Mouse (Mus musculus) limb, embryonic 10.5 days (tissue): ENCODE data around the gene Son. TPM values are rescaled to one million over a fixed set of nuclear protein-coding genes. Genes with fewer than 3 reads are reported as not detected.

Experiments used
- DNase-seq: peaks from one replicate; pipeline ENCODE4 v3.0.0-alpha.2; 2017; ENCODE audit warnings: low spot score
- H3K27ac ChIP-seq: fragments of 300-500 bp; sonication (generic); 2 replicates; pipeline ENCODE4 v1.5.1; 2016; ENCODE audit warnings: mild to moderate bottlenecking
- H3K27me3 ChIP-seq: fragments of 300-500 bp; sonication (generic); 2 replicates; pipeline ENCODE4 v1.6.1; 2016; ENCODE audit warnings: low read depth, mild to moderate bottlenecking; ENCODE audit not compliant: poor library complexity, severe bottlenecking
- H3K36me3 ChIP-seq: fragments of 300-500 bp; sonication (generic); 2 replicates; pipeline ENCODE4 v1.6.1; 2016; ENCODE audit warnings: mild to moderate bottlenecking, moderate library complexity
- H3K4me1 ChIP-seq: fragments of 300-500 bp; sonication (generic); 2 replicates; pipeline ENCODE4 v1.6.1; 2016
- H3K4me3 ChIP-seq: fragments of 300-500 bp; sonication (generic); 2 replicates; pipeline ENCODE4 v1.5.1; 2016; ENCODE audit warnings: mild to moderate bottlenecking, moderate library complexity
- H3K9me3 ChIP-seq: fragments of 300-500 bp; sonication (generic); replicated peaks from 2 replicates; pipeline ENCODE4 v1.6.1; 2016; ENCODE audit warnings: mild to moderate bottlenecking
- WGBS: fragments of 180-500 bp; shearing (Covaris S2); methylation state at CpG from one replicate; pipeline ENCODE4 v1.1.7; 2016; 5-methylcytosine and 5-hydroxymethylcytosine counted together
- polyA plus RNA-seq: library from polyadenylated mRNA; unstranded; fragments of >200 nt; fragmentation: Nextera tagmentation; extraction: Ambion mirVana; gene quantifications from 2 replicates; pipeline ENCODE4 v1.2.1, GENCODE M21; 2016

Gene Son
- polyA plus RNA-seq, 1 experiment from 2014 or later = 122 TPM

DNA sequence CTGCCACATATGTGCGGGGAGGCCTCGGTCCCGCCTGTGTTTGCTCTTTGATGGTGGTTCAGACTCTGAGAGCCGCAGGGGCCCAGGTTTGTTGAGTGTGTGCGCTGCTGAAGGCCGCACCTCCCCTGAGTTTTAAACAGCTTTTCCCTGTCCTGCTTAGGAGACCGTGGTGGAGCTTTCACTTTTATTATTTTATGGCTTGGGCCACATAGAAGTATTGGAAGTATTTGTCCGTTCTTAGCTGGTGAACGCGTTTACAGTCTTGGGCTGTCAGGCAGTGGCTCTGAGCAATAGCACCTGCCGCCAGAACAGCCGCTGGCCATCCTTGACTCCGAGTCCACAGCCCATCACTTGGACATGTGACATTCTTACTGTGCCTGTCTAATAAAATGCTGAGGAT lies 54.6 kb downstream of the Son start:
- Histone ChIP-seq H3K27ac (no peak overlapping the region), H3K27me3 (no peaks in the 10 kb centered on the region), H3K36me3 (peaks cover 74% of the 10 kb centered on the region), H3K4me1 (peaks cover 8% of the 10 kb centered on the region; the same call in 1 of the 2 replicates), H3K9me3 (no peaks in the 10 kb centered on the region), H3K4me3 (no peak overlapping the region)
- no peak for DNase-seq
- WGBS = 73% methylated on average over 13 of the region's 13 CpGs

DNA sequence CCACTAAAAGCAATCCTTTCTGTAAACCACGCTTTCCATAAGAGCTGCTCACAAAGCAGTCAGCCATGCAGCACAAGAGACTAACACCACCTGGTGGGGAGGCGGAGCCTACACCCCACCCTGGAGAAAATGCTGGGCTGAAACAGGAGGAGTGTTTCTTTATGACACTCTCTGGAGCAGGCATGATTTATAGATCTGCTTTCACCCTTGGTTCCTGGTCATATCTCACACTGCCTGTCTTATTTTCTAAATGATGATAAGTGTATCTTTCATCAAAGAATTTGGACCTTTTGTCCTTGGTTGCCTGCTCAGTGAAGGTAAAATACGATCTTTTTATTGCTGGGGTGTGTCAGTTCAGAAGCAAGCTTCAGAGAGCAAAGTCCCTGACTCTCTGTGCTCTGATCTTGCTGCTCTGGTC lies 55.5 kb downstream of the Son start:
- H3K27me3 ChIP-seq = no peaks in the 10 kb centered on the region
- H3K27ac ChIP-seq = no peak overlapping the region
- peaks cover 74% of the 10 kb centered on the region for H3K36me3 ChIP-seq
- DNase-seq = no peak
- 64% methylated on average over 3 of the region's 3 CpGs for WGBS
- H3K4me1 ChIP-seq = peaks cover 8% of the 10 kb centered on the region; the same call in 1 of the 2 replicates
- H3K9me3 ChIP-seq = no peaks in the 10 kb centered on the region
- H3K4me3 ChIP-seq = no peak overlapping the region

DNA sequence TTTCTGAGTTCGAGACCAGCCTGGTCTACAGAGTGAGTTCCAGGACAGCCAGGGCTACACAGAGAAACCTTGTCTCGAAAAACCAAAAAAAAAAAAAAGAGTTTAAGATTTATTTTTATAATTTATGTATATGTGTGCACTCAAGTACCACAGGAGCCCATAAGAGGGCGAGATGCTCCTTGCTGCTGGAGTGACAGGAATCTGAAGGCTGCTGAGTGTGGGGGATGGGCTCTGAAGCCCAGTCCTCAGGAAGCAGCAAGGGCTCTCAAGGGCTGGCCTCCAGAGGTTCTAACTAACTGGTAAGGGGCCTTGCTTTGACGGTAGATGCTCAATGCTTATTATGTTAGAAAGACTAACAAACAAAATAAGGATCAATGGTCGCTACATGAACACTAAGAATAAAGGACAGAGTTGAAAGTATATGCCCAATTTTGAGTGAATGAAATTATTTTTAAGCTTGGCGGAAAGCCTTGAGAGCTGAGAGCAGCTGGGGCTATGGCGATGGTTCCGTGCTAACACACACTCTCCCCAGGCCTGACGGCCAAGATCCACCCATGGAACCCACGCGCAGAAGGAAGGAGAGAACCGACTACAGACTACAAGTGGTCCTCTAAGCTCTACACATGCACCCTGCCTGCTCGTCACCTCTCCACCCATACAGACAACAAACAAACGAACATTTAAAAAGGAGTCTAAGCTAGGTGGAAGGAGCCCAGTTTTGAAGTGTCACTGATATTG lies 57.5 kb downstream of the Son start:
- H3K4me3 ChIP-seq = no peak overlapping the region
- H3K27ac ChIP-seq = no peak overlapping the region
- H3K9me3 ChIP-seq = no peaks in the 10 kb centered on the region
- no peak for DNase-seq
- H3K36me3 ChIP-seq = peaks cover 71% of the 10 kb centered on the region
- no peaks in the 10 kb centered on the region for H3K27me3 ChIP-seq
- 85% methylated on average over 14 of the region's 14 CpGs for WGBS
- peaks cover 8% of the 10 kb centered on the region; the same call in 1 of the 2 replicates for H3K4me1 ChIP-seq

DNA sequence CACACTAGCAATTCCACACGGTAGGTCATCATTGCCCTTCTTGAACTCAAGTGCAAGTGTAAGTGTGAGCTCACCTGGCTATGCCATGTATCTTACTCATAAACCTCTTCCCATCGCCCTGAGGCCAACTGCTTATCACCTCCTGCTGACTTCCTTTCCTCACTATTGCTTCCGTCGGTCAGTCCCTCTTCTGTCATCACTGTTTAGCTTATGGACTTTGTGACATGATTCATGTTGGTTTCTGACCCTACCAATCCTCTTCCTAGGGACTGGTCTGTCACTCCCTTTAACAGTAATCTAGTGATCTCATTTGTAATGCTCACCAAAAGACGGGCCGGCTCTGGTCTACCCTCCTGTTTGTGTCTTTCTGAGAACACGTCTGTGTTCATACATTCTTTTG lies 62.9 kb downstream of the Son start:
- H3K27me3 ChIP-seq = no peaks in the 10 kb centered on the region
- 90% methylated on average over 7 of the region's 7 CpGs for WGBS
- no peak overlapping the region for H3K27ac ChIP-seq
- DNase-seq = no peak
- H3K4me1 ChIP-seq = peaks cover 1% of the 10 kb centered on the region; the same call in 1 of the 2 replicates
- H3K36me3 ChIP-seq = peaks cover 70% of the 10 kb centered on the region
- H3K9me3 ChIP-seq = no peaks in the 10 kb centered on the region
- no peak overlapping the region for H3K4me3 ChIP-seq

DNA sequence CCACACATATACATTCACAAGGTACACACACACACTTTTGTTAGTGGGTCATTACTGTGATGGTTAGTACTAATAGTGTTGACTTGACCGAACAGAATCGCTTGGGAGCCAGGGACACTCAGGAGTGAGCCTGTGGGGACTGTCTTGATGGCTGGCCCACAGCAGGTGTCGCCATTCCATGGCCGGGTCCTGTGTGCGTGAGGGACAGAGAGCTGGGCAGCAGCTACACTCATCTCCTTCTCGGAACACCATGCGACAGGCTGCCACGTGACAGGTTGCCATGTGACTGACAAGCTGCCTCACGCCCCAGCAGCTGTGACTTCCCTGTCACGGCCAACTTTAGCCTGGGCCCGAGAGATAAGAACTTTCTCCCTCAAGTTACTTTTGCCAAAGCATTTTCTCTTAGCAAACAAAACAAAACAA lies 69.6 kb downstream of the Son start:
- Histone ChIP-seq H3K36me3 (peaks cover 76% of the 10 kb centered on the region), H3K9me3 (no peaks in the 10 kb centered on the region), H3K4me3 (no peak overlapping the region), H3K27ac (no peak overlapping the region), H3K4me1 (no peaks in the 10 kb centered on the region), H3K27me3 (no peaks in the 10 kb centered on the region)
- DNase-seq = no peak
- WGBS = 83% methylated on average over 11 of the region's 11 CpGs

GRCm38 (mm10) chr16:91717399-91717798 lies 70.1 kb downstream of the Son start:
- no peak overlapping the region for H3K4me3 ChIP-seq
- 83% methylated on average over 4 of the region's 4 CpGs for WGBS
- no peaks in the 10 kb centered on the region for H3K4me1 ChIP-seq
- H3K27ac ChIP-seq = no peak overlapping the region
- H3K9me3 ChIP-seq = no peaks in the 10 kb centered on the region
- peaks cover 71% of the 10 kb centered on the region for H3K36me3 ChIP-seq
- DNase-seq = no peak
- no peaks in the 10 kb centered on the region for H3K27me3 ChIP-seq

- Histone ChIP-seq H3K27ac (no peak overlapping the region), H3K4me1 (peaks cover 14% of the 10 kb centered on the region), H3K27me3 (no peaks in the 10 kb centered on the region), H3K4me3 (no peak overlapping the region), H3K9me3 (no peaks in the 10 kb centered on the region), H3K36me3 (peaks cover 17% of the 10 kb centered on the region)
- DNase-seq = peak; percentile 58
- WGBS = 47% methylated on average over 3 of the region's 3 CpGs
Observed at GRCm38 (mm10) chr16:91724247-91724646, 76.9 kb downstream of the Son start.

DNA sequence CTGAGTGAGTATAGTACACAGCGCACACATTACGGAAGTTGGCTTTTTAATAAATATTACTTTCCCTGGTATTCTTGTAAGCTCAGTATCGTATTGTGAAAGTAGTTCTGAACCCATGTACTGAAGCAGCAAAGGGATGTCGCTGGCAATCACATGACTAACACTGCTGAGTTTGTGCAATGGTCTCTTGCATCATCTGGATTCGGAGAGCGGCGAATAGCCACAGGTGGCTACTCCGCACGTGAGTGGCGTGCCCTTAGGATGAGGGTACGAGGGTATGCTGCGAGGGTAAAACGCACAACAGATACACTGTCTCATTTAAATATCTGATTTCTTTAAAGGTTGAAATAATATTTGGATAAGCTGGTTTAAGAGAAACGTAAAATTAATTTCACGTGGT lies 80.1 kb downstream of the Son start:
- Histone ChIP-seq H3K9me3 (no peaks in the 10 kb centered on the region), H3K36me3 (no peaks in the 10 kb centered on the region; the same call in 1 of the 2 replicates)
- 93% methylated on average over 15 of the region's 15 CpGs for WGBS

DNA sequence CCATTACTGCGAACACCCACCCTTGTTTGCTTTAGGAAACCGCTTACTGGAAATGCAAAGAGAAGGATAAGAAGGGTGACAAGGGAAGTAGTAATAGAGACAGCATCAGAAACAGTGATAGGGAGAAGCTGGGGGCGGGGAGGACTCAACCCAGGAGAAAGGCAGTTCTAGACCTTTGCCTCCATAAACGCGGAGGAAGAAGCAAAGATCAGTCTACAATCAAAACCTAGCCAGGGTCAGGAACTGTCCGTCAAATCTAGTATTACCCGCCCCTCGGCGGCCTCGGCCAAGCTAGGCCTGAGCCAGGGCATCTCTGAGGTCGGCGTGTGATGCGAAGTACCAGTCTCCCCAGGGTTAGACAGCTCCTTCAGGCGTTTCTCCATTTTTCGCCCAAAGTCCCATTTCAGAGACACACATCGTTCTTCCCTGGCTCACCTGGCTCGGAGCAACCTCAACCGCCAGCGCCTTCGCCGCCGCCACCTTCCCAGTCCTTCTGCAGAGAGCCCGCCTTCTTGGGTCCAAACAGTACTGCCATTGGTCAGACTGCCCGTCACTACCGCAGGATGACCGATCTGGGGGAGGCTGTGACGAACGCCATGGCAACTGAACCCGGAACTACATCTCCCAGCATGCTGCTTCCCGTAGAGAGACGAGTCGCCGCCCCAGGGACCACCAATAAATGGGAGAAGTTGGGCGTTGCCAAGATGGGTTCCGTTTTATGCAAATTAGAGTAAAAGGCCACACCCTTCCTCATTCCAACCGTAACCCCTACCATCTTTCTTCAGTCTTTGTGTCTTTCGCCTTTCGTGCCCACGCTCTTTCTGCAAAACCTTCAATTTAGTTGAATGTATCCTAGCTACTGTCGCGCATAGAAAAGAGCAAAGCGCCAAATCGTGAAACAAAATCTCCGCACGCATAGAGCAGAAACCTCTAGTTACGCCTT lies 81.1 kb downstream of the Son start, which contains the start of gene Cryzl1:
Gene Cryzl1 (minus strand): TSS at position 853 of the 943 bp plus-strand sequence.
- H3K27ac ChIP-seq = peak within 1 kb of the TSS; percentile 95
- no peaks in the 10 kb centered on the region for H3K9me3 ChIP-seq
- WGBS = 1% methylated on average over 46 of the region's 46 CpGs
- H3K36me3 ChIP-seq = no peaks in the 10 kb centered on the region
- H3K4me3 ChIP-seq = peak within 1 kb of the TSS; percentile 93
- no peaks in the 10 kb centered on the region for H3K27me3 ChIP-seq
- peak; percentile 94 for DNase-seq
- H3K4me1 ChIP-seq = peaks cover 30% of the 10 kb centered on the region

More for the DNA sequence above, 80.1 kb downstream of the Son start:
- Histone ChIP-seq H3K4me3 (peak overlapping the region; percentile 93), H3K27me3 (no peaks in the 10 kb centered on the region), H3K27ac (no peak overlapping the region), H3K4me1 (peaks cover 30% of the 10 kb centered on the region)
- no peak for DNase-seq

Other genes starting within 250 kb of the Son start
- 7.0 TPM in 2 replicates for gene Il10rb, start 241.3 kb upstream of the Son start, polyA plus RNA-seq
- 53.8 and 61.4 TPM in 2 replicates for gene Ifnar1, start 162.3 kb upstream of the Son start, polyA plus RNA-seq
- gene Ifngr2, start 100.4 kb upstream of the Son start, polyA plus RNA-seq = 24.1 and 32.9 TPM in 2 replicates
- 19.8 and 25.7 TPM in 2 replicates for gene Tmem50b, start 49.7 kb upstream of the Son start, polyA plus RNA-seq
- gene Dnajc28, start 28.5 kb upstream of the Son start, polyA plus RNA-seq = 3.0 and 4.6 TPM in 2 replicates
- 178 and 199 TPM in 2 replicates for gene Gart, start 554 bp upstream of the Son start, polyA plus RNA-seq
- gene Donson, start 41.3 kb downstream of the Son start, polyA plus RNA-seq = 41.0 and 43.2 TPM in 2 replicates
- gene Cryzl1, start 81.5 kb downstream of the Son start, polyA plus RNA-seq = 54.5 and 61.3 TPM in 2 replicates
- gene Itsn1, start 81.8 kb downstream of the Son start, polyA plus RNA-seq = 33.1 and 34.5 TPM in 2 replicates